Mouse (Mus musculus) heart, embryonic 10.5 days (tissue): ENCODE results near the gene Mbip. TPM values are rescaled to one million over a fixed set of nuclear protein-coding genes. Genes with fewer than 3 reads are reported as not detected.

Source experiments
- polyA plus RNA-seq: library from polyadenylated mRNA; unstranded; fragments of >200 nt; fragmentation: Nextera tagmentation; extraction: Ambion mirVana; gene quantifications from 2 replicates; pipeline ENCODE4 v1.2.1, GENCODE M21; 2016

Gene Mbip
- polyA plus RNA-seq, 1 experiment from 2014 or later: 34.9 TPM

Other genes starting within 250 kb of the Mbip start
- 1.9 TPM in 1 of 2 replicates, not detected in the other for gene Nkx2-1, start 191.0 kb upstream of the Mbip start, polyA plus RNA-seq